Mouse (Mus musculus) telencephalon, adult 2 months (tissue): Measurements from ENCODE around the gene Nlrp10.

Experiments
- DNase-seq: peaks from one replicate; pipeline ENCODE4 v3.0.0-alpha.2; 2011; ENCODE audit warnings: low read depth, low spot score

Gene Nlrp10

DNA sequence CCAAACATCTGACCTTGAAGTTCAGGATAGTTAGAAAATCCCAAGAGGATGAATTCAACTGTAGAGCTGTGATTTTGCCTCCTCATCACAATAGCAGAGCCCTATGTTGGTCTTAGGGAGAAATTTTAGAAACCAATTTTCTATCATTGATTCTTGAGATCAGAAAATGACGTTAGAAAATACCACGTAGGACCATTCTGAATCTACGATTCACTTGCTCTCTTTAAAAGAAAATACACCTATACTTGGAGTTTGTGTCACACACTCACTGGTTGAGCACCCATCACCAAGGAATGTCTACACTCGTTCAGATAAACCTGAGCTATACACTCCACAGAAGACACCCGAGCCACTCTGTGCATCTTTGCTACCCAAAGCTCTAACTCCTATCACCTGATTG, 35.7 kb downstream of the Nlrp10 start, which contains the start of gene Olfr519:
Olfr519 (minus strand) TSS at position 101 of the 400 bp plus-strand sequence.
- DNase-seq: no peak

- no peak for DNase-seq
Observed at GRCm38 (mm10) chr7:108884906-108885305, 45.1 kb downstream of the Nlrp10 start, which contains the start of gene Olfr518. Gene Olfr518, minus strand, starts transcription at chr7:108885006.

GRCm38 (mm10) chr7:108872279-108872678, 57.7 kb downstream of the Nlrp10 start, which contains the start of gene Olfr517:
Gene Olfr517, minus strand, starts transcription at chr7:108872379.
- no peak for DNase-seq
